Mouse (Mus musculus): ENCODE results near the gene Cd248. TPM values are rescaled to one million over a fixed set of nuclear protein-coding genes. Genes with fewer than 3 reads are reported as not detected.

Gene Cd248
- total RNA-seq (2014; rRNA removed) (22.0 and 23.3 TPM in 2 replicates), polyA plus RNA-seq (2015; fragmentation: Nextera tagmentation; extraction: Ambion mirVana) (15.7 and 18.3 TPM in 2 replicates)

- under 1% methylated on average over 51 of the region's 56 CpGs for WGBS
- DNase-seq (ENCODE audit: low spot score) = peak; percentile 60
These were observed at the start of gene Cd248 for GRCm38 (mm10) chr19:5067867-5068569. Cd248 (plus strand) TSS chr19:5068078.

GRCm38 (mm10) chr19:5018191-5018590 is 49.7 kb upstream of the Cd248 start:
- Histone ChIP-seq H3K4me3 (ENCODE audit: low read depth, low read length) (no peak overlapping the region), H3K27me3 (ENCODE audit: insufficient read depth, low read length) (no peaks in the 10 kb centered on the region; the same call in 1 of the 2 replicates), H3K4me2 (ENCODE audit: low read depth, low read length, poor library complexity, severe bottlenecking) (no peak overlapping the region), H3K36me3 (ENCODE audit: insufficient read depth, low read length) (no peaks in the 10 kb centered on the region), H3K9me3 (ENCODE audit: low read length) (no peaks in the 10 kb centered on the region), H3K9ac (replicated peaks; ENCODE audit: low read length, poor library complexity, severe bottlenecking) (no peak overlapping the region), H3K4me1 (ENCODE audit: insufficient read depth, low read length) (no peaks in the 10 kb centered on the region), H3K27ac (ENCODE audit: low read depth, low read length) (no peak overlapping the region)
- WGBS = 80% methylated on average over 3 of the region's 3 CpGs
- no peak for DNase-seq (ENCODE audit: low spot score)
- no peak for ATAC-seq (ENCODE audit: low FRiP score)
- TF ChIP-seq CTCF (IDR thresholded peaks at IDR 0.05) = no peak

More at GRCm38 (mm10) chr19:5067867-5068569, at the start of gene Cd248:
- ATAC-seq (ENCODE audit: low FRiP score) = no peak
- TF ChIP-seq CTCF (IDR thresholded peaks at IDR 0.05) = no peak
- Histone ChIP-seq H3K9ac (replicated peaks; ENCODE audit: low read length, poor library complexity, severe bottlenecking) (peak within 1 kb of the TSS; percentile 54), H3K27me3 (ENCODE audit: insufficient read depth, low read length) (peaks cover 25% of the 10 kb centered on the region), H3K9me3 (ENCODE audit: low read length) (no peaks in the 10 kb centered on the region), H3K27ac (ENCODE audit: low read depth, low read length) (no peak within 1 kb of the TSS), H3K4me3 (ENCODE audit: low read depth, low read length) (peak within 1 kb of the TSS; percentile 38), H3K4me2 (ENCODE audit: low read depth, low read length, poor library complexity, severe bottlenecking) (peak within 1 kb of the TSS; percentile 74), H3K4me1 (ENCODE audit: insufficient read depth, low read length) (peaks cover 11% of the 10 kb centered on the region), H3K36me3 (ENCODE audit: insufficient read depth, low read length) (no peaks in the 10 kb centered on the region)

GRCm38 (mm10) chr19:5021416-5021815 is 46.5 kb upstream of the Cd248 start:
- no peak overlapping the region for H3K4me2 ChIP-seq (ENCODE audit: low read depth, low read length, poor library complexity, severe bottlenecking)
- no peak overlapping the region for H3K4me3 ChIP-seq (ENCODE audit: low read depth, low read length)
- H3K27me3 ChIP-seq (ENCODE audit: insufficient read depth, low read length) = no peaks in the 10 kb centered on the region; the same call in 1 of the 2 replicates
- no peak overlapping the region for H3K27ac ChIP-seq (ENCODE audit: low read depth, low read length)
- 85% methylated on average over 2 of the region's 2 CpGs for WGBS
- DNase-seq (ENCODE audit: low spot score) (peak; percentile 44), ATAC-seq (ENCODE audit: low FRiP score) (no peak)
- H3K36me3 ChIP-seq (ENCODE audit: insufficient read depth, low read length) = no peaks in the 10 kb centered on the region; the same call in 1 of the 2 replicates
- no peak for TF ChIP-seq CTCF (IDR thresholded peaks at IDR 0.05)
- no peak overlapping the region for H3K9ac ChIP-seq (replicated peaks; ENCODE audit: low read length, poor library complexity, severe bottlenecking)
- H3K9me3 ChIP-seq (ENCODE audit: low read length) = no peaks in the 10 kb centered on the region
- no peaks in the 10 kb centered on the region for H3K4me1 ChIP-seq (ENCODE audit: insufficient read depth, low read length)

GRCm38 (mm10) chr19:5023621-5024479 is 44.0 kb upstream of the Cd248 start, which contains the start of gene Slc29a2:
Slc29a2 (plus strand) TSS chr19:5023860.
- Histone ChIP-seq H3K27ac (ENCODE audit: low read depth, low read length) (peak within 1 kb of the TSS; percentile 90), H3K4me3 (ENCODE audit: low read depth, low read length) (peak within 1 kb of the TSS; percentile 72), H3K9ac (replicated peaks; ENCODE audit: low read length, poor library complexity, severe bottlenecking) (peak within 1 kb of the TSS; percentile 85), H3K4me2 (ENCODE audit: low read depth, low read length, poor library complexity, severe bottlenecking) (peak within 1 kb of the TSS; percentile 76), H3K4me1 (ENCODE audit: insufficient read depth, low read length) (no peaks in the 10 kb centered on the region), H3K27me3 (ENCODE audit: insufficient read depth, low read length) (no peaks in the 10 kb centered on the region), H3K9me3 (ENCODE audit: low read length) (no peaks in the 10 kb centered on the region), H3K36me3 (ENCODE audit: insufficient read depth, low read length) (peaks cover 12% of the 10 kb centered on the region)
- peak; percentile 95 for DNase-seq (ENCODE audit: low spot score)
- peak; percentile 93 for ATAC-seq (ENCODE audit: low FRiP score)
- TF ChIP-seq CTCF (IDR thresholded peaks at IDR 0.05) = no peak
- WGBS = under 1% methylated on average over 61 of the region's 62 CpGs

GRCm38 (mm10) chr19:5026111-5026510 is 41.8 kb upstream of the Cd248 start:
- H3K9ac ChIP-seq (replicated peaks; ENCODE audit: low read length, poor library complexity, severe bottlenecking) = no peak overlapping the region
- H3K4me3 ChIP-seq (ENCODE audit: low read depth, low read length) = no peak overlapping the region
- H3K27ac ChIP-seq (ENCODE audit: low read depth, low read length) = no peak overlapping the region
- H3K36me3 ChIP-seq (ENCODE audit: insufficient read depth, low read length) = peaks cover 30% of the 10 kb centered on the region
- no peaks in the 10 kb centered on the region for H3K4me1 ChIP-seq (ENCODE audit: insufficient read depth, low read length)
- TF ChIP-seq CTCF (IDR thresholded peaks at IDR 0.05) = no peak
- H3K27me3 ChIP-seq (ENCODE audit: insufficient read depth, low read length) = no peaks in the 10 kb centered on the region
- H3K4me2 ChIP-seq (ENCODE audit: low read depth, low read length, poor library complexity, severe bottlenecking) = no peak overlapping the region
- no peak for ATAC-seq (ENCODE audit: low FRiP score)
- 90% methylated on average over 8 of the region's 8 CpGs for WGBS
- no peak for DNase-seq (ENCODE audit: low spot score)
- H3K9me3 ChIP-seq (ENCODE audit: low read length) = no peaks in the 10 kb centered on the region
